Mouse (Mus musculus) megakaryocyte, embryonic 14.5 days (primary cell): ENCODE measurements around the gene Foxq1.

ENCODE experiments used
- FLI1 ChIP-seq: IDR thresholded peaks from 2 replicates; pipeline ENCODE4 v1.6.1; 2012; ENCODE audit warnings: low read length, inconsistent platforms, mixed read lengths
- GATA1 ChIP-seq: IDR thresholded peaks from 3 replicates; pipeline ENCODE4 v1.6.1; 2012; ENCODE audit warnings: mixed read lengths, low read length, inconsistent platforms, borderline replicate concordance

DNA sequence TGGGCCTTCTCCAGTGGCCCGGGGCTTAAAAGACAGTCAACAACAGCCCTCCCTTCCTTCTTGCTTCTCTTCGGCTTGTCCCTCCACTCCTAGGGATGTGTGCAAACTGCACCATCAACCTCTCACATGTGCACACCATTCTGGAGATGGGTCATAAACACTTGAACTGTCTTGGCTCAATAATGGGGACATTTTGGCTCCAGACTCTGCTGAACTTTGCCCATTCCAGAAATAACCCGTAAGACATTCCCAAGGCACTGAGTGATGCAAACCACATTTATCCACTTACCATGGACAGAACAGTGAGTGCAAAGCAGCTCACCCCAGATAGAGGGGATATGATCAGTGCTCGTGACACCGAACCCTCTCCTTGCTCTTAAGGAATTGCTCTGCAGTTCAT lies 43.6 kb downstream of the Foxq1 start:
- no peak for TF ChIP-seq GATA1
- no peak for TF ChIP-seq FLI1
